Mouse (Mus musculus): Measurements from ENCODE around the gene Dalrd3.

The Dalrd3 gene

GRCm38 (mm10) chr9:108569381-108570206 is at the start of gene Dalrd3:
TSS of gene Dalrd3 (plus strand) at chr9:108569886.
- DNase-seq (ENCODE audit: low spot score), result peak; percentile 90

GRCm38 (mm10) chr9:108521604-108522003 is 48.1 kb upstream of the Dalrd3 start:
- DNase-seq (ENCODE audit: low spot score), result no peak

GRCm38 (mm10) chr9:108523341-108523740 is 46.3 kb upstream of the Dalrd3 start:
- DNase-seq (ENCODE audit: low spot score), result no peak

GRCm38 (mm10) chr9:108525400-108525799 is 44.3 kb upstream of the Dalrd3 start:
- DNase-seq (ENCODE audit: low spot score), result no peak

- no peak for DNase-seq (ENCODE audit: low spot score)
Observed at GRCm38 (mm10) chr9:108530954-108531353, 38.7 kb upstream of the Dalrd3 start.

- DNase-seq (ENCODE audit: low spot score), result no peak
Observed at GRCm38 (mm10) chr9:108531496-108531895, 38.2 kb upstream of the Dalrd3 start.

GRCm38 (mm10) chr9:108540846-108541245 is 28.8 kb upstream of the Dalrd3 start:
- DNase-seq (ENCODE audit: low spot score), result no peak

- no peak for DNase-seq (ENCODE audit: low spot score)
Observed at GRCm38 (mm10) chr9:108545986-108546385, 23.7 kb upstream of the Dalrd3 start.

GRCm38 (mm10) chr9:108546875-108547274 is 22.8 kb upstream of the Dalrd3 start:
- DNase-seq (ENCODE audit: low spot score), result no peak

- no peak for DNase-seq (ENCODE audit: low spot score)
Observed at GRCm38 (mm10) chr9:108559169-108559568, 10.5 kb upstream of the Dalrd3 start.

- DNase-seq (ENCODE audit: low spot score), result peak; percentile 95
Observed at GRCm38 (mm10) chr9:108560227-108560841, 9.4 kb upstream of the Dalrd3 start, which contains the start of gene Impdh2. TSS of gene Impdh2 (plus strand) at chr9:108560286.

- DNase-seq (ENCODE audit: low spot score), result no peak
Observed at GRCm38 (mm10) chr9:108563671-108564070, 6.0 kb upstream of the Dalrd3 start.

GRCm38 (mm10) chr9:108564131-108564530 is 5.6 kb upstream of the Dalrd3 start:
- no peak for DNase-seq (ENCODE audit: low spot score)

- peak; percentile 63 for DNase-seq (ENCODE audit: low spot score)
Observed at GRCm38 (mm10) chr9:108565881-108566814, 3.5 kb upstream of the Dalrd3 start.

- peak; percentile 92 for DNase-seq (ENCODE audit: low spot score)
Observed at GRCm38 (mm10) chr9:108566815-108567776, 2.6 kb upstream of the Dalrd3 start, which contains the start of gene Ndufaf3. TSS of gene Ndufaf3 (minus strand) at chr9:108567434.

- DNase-seq (ENCODE audit: low spot score), result no peak
Observed at GRCm38 (mm10) chr9:108567931-108568419, 1.7 kb upstream of the Dalrd3 start.

GRCm38 (mm10) chr9:108568511-108568921 is 1.2 kb upstream of the Dalrd3 start:
- DNase-seq (ENCODE audit: low spot score), result no peak

GRCm38 (mm10) chr9:108570207-108570896 is 666 bp downstream of the Dalrd3 start:
- DNase-seq (ENCODE audit: low spot score), result peak; percentile 73

GRCm38 (mm10) chr9:108571401-108571973 is 1.8 kb downstream of the Dalrd3 start:
- no peak for DNase-seq (ENCODE audit: low spot score)

GRCm38 (mm10) chr9:108572321-108572720 is 2.6 kb downstream of the Dalrd3 start:
- DNase-seq (ENCODE audit: low spot score), result no peak
